Mouse (Mus musculus): ENCODE results near the gene Neil3. TPM values are rescaled to one million over a fixed set of nuclear protein-coding genes. Genes with fewer than 3 reads are reported as not detected.

Neil3 gene
- 18.4 and 21.4 TPM in 2 replicates for polyA plus RNA-seq (2014; fragmentation: Nextera tagmentation; extraction: Ambion mirVana)

DNA sequence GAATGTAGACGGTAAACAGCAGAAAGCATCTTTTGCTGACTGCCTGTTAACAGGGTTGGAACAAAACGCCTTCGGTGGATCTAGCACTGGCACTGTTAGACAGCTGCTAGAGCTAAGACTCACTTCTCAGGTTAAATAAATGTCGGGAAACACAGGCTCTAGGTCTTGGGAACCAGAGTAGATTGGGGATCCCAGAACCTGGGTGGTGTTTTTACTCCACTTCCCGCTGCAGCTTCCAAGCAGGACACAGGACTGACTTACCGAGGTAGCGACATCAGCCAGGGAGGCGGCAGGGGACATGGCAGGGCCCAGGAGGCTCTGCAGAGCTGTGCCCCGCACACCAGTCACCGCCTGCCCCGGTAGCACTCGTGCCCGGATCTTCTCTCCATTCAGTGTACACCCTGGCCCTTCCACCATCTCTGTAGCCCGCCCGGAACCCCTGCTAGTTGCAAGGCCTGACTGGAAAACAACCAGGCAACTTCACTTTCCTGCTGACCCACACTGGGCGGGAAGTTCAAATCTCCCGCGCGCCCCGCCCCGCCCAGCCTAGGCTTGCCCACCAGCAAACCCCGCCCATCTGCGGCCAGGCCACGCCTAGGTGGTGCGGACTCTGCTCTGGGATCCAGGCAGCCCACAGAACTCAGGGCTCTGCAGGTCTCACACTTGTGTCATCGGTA, at the start of gene Neil3:
Gene Neil3, minus strand, starts transcription at position 571 of the 677 bp plus-strand sequence.
- no peaks in the 10 kb centered on the region for H3K4me1 ChIP-seq (ENCODE audit: control insufficient read depth, insufficient read depth, low read length)
- H3K9me3 ChIP-seq (replicated peaks; ENCODE audit: control insufficient read depth, low read length): no peaks in the 10 kb centered on the region
- no peaks in the 10 kb centered on the region for H3K36me3 ChIP-seq (replicated peaks; ENCODE audit: control insufficient read depth, insufficient read depth, low read depth, low read length)
- H3K4me3 ChIP-seq (ENCODE audit: low read depth, low read length): peak within 1 kb of the TSS; percentile 58
- peak; percentile 99 for ATAC-seq (replicated peaks; ENCODE audit: insufficient number of reproducible peaks, low FRiP score, low TSS enrichment, low read depth)
- H3K9ac ChIP-seq (replicated peaks; ENCODE audit: low read length): peak within 1 kb of the TSS; percentile 82
- DNase-seq (ENCODE audit: low spot score): peak; percentile 87
- under 1% methylated on average over 26 of the region's 26 CpGs for WGBS
- no peak within 1 kb of the TSS for H3K27ac ChIP-seq (replicated peaks; ENCODE audit: low read depth, low read length)
- no peaks in the 10 kb centered on the region for H3K27me3 ChIP-seq (ENCODE audit: control insufficient read depth, insufficient read depth, low read length)
- peak within 1 kb of the TSS; percentile 77 for H3K4me2 ChIP-seq (ENCODE audit: low read depth, low read length)

DNA sequence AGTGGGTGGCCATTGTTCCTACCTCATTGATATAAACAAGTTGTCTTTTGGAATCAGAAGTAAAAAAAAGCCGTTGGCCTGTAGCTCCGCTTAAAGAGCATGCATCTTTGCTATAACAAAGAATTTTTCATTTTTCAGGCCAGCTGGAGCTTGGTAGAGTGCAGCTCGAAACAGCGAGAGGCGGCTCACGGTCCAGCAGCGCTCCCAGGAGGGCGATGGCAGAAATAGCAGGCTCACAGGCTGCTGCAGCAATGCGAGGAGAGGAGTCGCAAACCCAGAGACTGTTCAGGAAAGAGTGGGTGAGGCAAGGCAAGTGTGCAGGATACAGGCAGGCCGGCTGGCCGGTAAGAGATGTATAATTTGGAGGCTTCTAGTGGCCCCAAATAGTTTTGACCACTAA, 42.0 kb upstream of the Neil3 start:
- Histone ChIP-seq H3K27me3 (ENCODE audit: control insufficient read depth, insufficient read depth, low read length) (no peaks in the 10 kb centered on the region), H3K9me3 (replicated peaks; ENCODE audit: control insufficient read depth, low read length) (no peaks in the 10 kb centered on the region), H3K4me3 (ENCODE audit: low read depth, low read length) (no peak overlapping the region), H3K27ac (replicated peaks; ENCODE audit: low read depth, low read length) (no peak overlapping the region), H3K9ac (replicated peaks; ENCODE audit: low read length) (no peak overlapping the region), H3K4me2 (ENCODE audit: low read depth, low read length) (no peak overlapping the region), H3K36me3 (replicated peaks; ENCODE audit: control insufficient read depth, insufficient read depth, low read depth, low read length) (no peaks in the 10 kb centered on the region), H3K4me1 (ENCODE audit: control insufficient read depth, insufficient read depth, low read length) (no peaks in the 10 kb centered on the region)
- DNase-seq (ENCODE audit: low spot score): peak; percentile 75
- WGBS: 22% methylated on average over 12 of the region's 12 CpGs
- no peak; the same call in 1 of the 2 replicates for ATAC-seq (replicated peaks; ENCODE audit: insufficient number of reproducible peaks, low FRiP score, low TSS enrichment, low read depth)

DNA sequence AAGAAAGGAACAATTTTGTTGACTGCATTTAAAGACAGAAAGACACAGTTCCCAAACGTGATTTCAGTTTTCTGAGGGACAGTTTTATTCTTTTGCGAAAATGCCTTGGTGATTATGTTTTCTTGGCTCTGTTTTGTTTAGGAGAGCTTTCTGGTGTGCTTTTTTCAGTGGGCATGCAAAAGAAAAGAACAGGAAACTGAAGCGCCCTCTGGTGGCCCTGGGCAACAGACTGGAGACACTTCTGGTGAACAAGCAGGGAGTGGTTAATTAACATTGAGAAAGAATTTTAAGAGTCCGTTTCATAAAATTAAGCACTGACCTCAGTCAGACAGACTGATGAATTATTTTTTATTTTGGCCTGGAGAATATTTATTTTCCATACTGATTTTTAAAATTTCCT, 25.1 kb upstream of the Neil3 start:
- ATAC-seq (replicated peaks; ENCODE audit: insufficient number of reproducible peaks, low FRiP score, low TSS enrichment, low read depth) (no peak), DNase-seq (ENCODE audit: low spot score) (peak; percentile 62)
- no peak overlapping the region for H3K9ac ChIP-seq (replicated peaks; ENCODE audit: low read length)
- no peaks in the 10 kb centered on the region for H3K27me3 ChIP-seq (ENCODE audit: control insufficient read depth, insufficient read depth, low read length)
- H3K4me1 ChIP-seq (ENCODE audit: control insufficient read depth, insufficient read depth, low read length): no peaks in the 10 kb centered on the region
- no peak overlapping the region for H3K4me3 ChIP-seq (ENCODE audit: low read depth, low read length)
- no peak overlapping the region for H3K4me2 ChIP-seq (ENCODE audit: low read depth, low read length)
- H3K27ac ChIP-seq (replicated peaks; ENCODE audit: low read depth, low read length): no peak overlapping the region
- WGBS: 38% methylated on average over 4 of the region's 4 CpGs
- H3K9me3 ChIP-seq (replicated peaks; ENCODE audit: control insufficient read depth, low read length): no peaks in the 10 kb centered on the region
- no peaks in the 10 kb centered on the region for H3K36me3 ChIP-seq (replicated peaks; ENCODE audit: control insufficient read depth, insufficient read depth, low read depth, low read length)

DNA sequence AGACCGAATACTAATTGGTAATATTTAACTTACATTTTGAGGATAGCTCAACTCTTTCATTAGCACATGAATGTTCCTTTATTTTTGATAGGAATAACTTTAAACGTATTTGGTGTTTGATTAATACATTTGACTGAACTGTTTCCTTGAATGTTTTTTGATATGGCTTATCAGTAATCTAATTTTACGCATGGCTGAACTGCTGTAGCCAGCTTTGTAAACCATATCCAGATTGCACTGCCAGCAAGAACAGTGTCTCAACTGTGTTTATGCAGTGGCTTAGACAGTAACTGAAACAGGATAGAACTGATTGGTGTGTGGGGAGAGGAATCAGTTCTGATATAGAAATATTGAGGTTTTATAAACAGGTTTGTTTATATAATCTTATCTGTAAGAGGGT, 22.6 kb upstream of the Neil3 start:
- H3K9ac ChIP-seq (replicated peaks; ENCODE audit: low read length): no peak overlapping the region
- no peaks in the 10 kb centered on the region for H3K36me3 ChIP-seq (replicated peaks; ENCODE audit: control insufficient read depth, insufficient read depth, low read depth, low read length)
- no peak overlapping the region for H3K27ac ChIP-seq (replicated peaks; ENCODE audit: low read depth, low read length)
- H3K4me3 ChIP-seq (ENCODE audit: low read depth, low read length): no peak overlapping the region
- ATAC-seq (replicated peaks; ENCODE audit: insufficient number of reproducible peaks, low FRiP score, low TSS enrichment, low read depth) (no peak), DNase-seq (ENCODE audit: low spot score) (peak; percentile 41)
- WGBS: 78% methylated on average over 3 of the region's 3 CpGs
- H3K4me1 ChIP-seq (ENCODE audit: control insufficient read depth, insufficient read depth, low read length): no peaks in the 10 kb centered on the region
- H3K27me3 ChIP-seq (ENCODE audit: control insufficient read depth, insufficient read depth, low read length): no peaks in the 10 kb centered on the region
- H3K9me3 ChIP-seq (replicated peaks; ENCODE audit: control insufficient read depth, low read length): no peaks in the 10 kb centered on the region
- H3K4me2 ChIP-seq (ENCODE audit: low read depth, low read length): no peak overlapping the region

DNA sequence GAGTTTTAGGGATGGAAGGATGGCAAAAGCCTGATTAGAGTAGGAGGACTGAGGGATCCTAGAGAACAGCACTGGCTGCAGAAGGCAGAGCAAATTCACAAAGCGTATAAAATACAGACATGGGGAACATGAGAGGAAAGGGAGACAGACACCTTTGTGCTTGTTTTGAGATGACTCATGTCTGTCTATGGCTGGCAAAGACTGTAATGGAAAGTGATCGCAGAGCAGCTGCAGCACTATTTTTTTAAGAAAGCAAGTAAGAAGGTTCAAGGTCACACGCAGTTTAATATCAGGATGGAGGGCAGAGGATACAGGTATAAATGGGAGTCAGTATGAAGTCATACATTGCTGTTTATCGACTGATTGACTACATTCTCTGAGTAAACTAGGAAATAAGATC, 8.2 kb downstream of the Neil3 start:
- no peak for ATAC-seq (replicated peaks; ENCODE audit: insufficient number of reproducible peaks, low FRiP score, low TSS enrichment, low read depth)
- Histone ChIP-seq H3K9ac (replicated peaks; ENCODE audit: low read length) (no peak overlapping the region), H3K9me3 (replicated peaks; ENCODE audit: control insufficient read depth, low read length) (no peaks in the 10 kb centered on the region), H3K4me2 (ENCODE audit: low read depth, low read length) (no peak overlapping the region), H3K36me3 (replicated peaks; ENCODE audit: control insufficient read depth, insufficient read depth, low read depth, low read length) (no peaks in the 10 kb centered on the region), H3K4me1 (ENCODE audit: control insufficient read depth, insufficient read depth, low read length) (no peaks in the 10 kb centered on the region), H3K27me3 (ENCODE audit: control insufficient read depth, insufficient read depth, low read length) (no peaks in the 10 kb centered on the region), H3K4me3 (ENCODE audit: low read depth, low read length) (no peak overlapping the region), H3K27ac (replicated peaks; ENCODE audit: low read depth, low read length) (no peak overlapping the region)
- WGBS: 84% methylated on average over 4 of the region's 4 CpGs
- no peak for DNase-seq (ENCODE audit: low spot score)

DNA sequence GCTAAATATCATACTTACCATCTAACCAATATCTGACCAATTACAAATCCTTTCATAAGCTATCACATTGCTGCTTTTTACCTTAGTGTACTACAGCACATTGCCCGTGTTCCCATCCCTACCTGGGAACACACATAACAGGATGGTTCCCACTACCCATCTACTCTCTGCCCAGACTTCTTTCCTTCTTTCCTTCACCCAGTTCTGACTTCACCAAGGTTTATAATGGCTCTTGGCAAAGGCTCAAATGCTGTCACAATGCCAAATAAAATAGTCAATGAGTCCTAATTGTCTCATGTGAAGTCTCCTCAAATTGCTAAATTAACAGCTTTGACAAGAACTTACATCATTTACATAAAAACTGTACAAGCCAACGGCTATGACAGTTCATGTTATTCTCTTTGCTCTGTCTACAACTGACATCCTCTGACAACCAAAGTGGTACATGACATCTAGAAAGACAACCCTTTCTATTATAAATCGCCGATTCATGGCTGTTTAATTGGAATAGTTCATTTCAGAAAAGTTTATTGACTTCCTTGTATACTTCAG, 9.9 kb downstream of the Neil3 start:
- ATAC-seq (replicated peaks; ENCODE audit: insufficient number of reproducible peaks, low FRiP score, low TSS enrichment, low read depth) (no peak), DNase-seq (ENCODE audit: low spot score) (no peak)
- no peak overlapping the region for H3K4me3 ChIP-seq (ENCODE audit: low read depth, low read length)
- no peaks in the 10 kb centered on the region for H3K27me3 ChIP-seq (ENCODE audit: control insufficient read depth, insufficient read depth, low read length)
- H3K4me2 ChIP-seq (ENCODE audit: low read depth, low read length): no peak overlapping the region
- H3K27ac ChIP-seq (replicated peaks; ENCODE audit: low read depth, low read length): no peak overlapping the region
- H3K36me3 ChIP-seq (replicated peaks; ENCODE audit: control insufficient read depth, insufficient read depth, low read depth, low read length): no peaks in the 10 kb centered on the region
- H3K9me3 ChIP-seq (replicated peaks; ENCODE audit: control insufficient read depth, low read length): no peaks in the 10 kb centered on the region
- no peaks in the 10 kb centered on the region for H3K4me1 ChIP-seq (ENCODE audit: control insufficient read depth, insufficient read depth, low read length)
- no peak overlapping the region for H3K9ac ChIP-seq (replicated peaks; ENCODE audit: low read length)
- 94% methylated on average over 4 of the region's 4 CpGs for WGBS

DNA sequence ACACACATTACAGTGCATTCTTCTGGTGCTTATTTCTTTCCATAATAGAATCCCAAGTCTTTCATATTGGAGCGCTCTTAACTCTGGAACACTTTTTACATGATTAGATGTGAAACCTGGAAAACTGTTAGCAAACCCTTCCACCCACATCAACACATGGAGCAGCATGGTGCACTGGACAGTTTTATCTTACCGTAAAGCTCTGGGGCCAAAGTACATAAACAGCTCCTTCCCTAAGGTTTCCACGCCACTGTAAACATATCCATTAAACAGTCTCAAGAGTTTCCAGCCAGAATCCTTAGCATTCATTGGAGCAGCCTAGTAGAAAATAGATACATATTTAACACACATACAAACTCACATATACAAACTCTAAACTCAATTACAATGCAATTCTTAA, 15.4 kb downstream of the Neil3 start:
- Histone ChIP-seq H3K9ac (replicated peaks; ENCODE audit: low read length) (no peak overlapping the region), H3K27ac (replicated peaks; ENCODE audit: low read depth, low read length) (no peak overlapping the region), H3K4me2 (ENCODE audit: low read depth, low read length) (no peak overlapping the region), H3K9me3 (replicated peaks; ENCODE audit: control insufficient read depth, low read length) (no peaks in the 10 kb centered on the region), H3K4me1 (ENCODE audit: control insufficient read depth, insufficient read depth, low read length) (no peaks in the 10 kb centered on the region), H3K36me3 (replicated peaks; ENCODE audit: control insufficient read depth, insufficient read depth, low read depth, low read length) (no peaks in the 10 kb centered on the region), H3K27me3 (ENCODE audit: control insufficient read depth, insufficient read depth, low read length) (no peaks in the 10 kb centered on the region), H3K4me3 (ENCODE audit: low read depth, low read length) (no peak overlapping the region)
- no peak for ATAC-seq (replicated peaks; ENCODE audit: insufficient number of reproducible peaks, low FRiP score, low TSS enrichment, low read depth)
- DNase-seq (ENCODE audit: low spot score): no peak
- 88% methylated on average over 3 of the region's 3 CpGs for WGBS

DNA sequence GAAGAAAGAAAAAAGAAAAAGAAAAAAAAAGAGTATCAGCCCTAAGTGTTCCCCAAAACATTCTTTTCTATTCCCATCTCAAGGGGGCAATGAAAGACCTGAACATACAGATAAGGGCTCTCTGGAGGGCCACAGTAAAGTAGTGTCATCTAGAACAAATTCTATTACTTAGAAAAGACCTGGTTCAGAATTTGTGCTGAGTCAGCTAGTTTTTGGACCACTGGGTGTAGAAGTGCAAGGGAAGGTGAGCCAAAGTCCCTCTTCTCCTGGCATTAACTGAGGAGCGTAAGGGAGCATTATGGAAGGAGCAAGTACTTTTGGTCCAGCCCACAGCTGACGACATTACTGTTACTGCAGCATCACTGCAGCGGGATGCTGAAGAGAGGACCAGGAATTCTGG, 19.7 kb downstream of the Neil3 start:
- Histone ChIP-seq H3K27me3 (ENCODE audit: control insufficient read depth, insufficient read depth, low read length) (no peaks in the 10 kb centered on the region), H3K4me3 (ENCODE audit: low read depth, low read length) (no peak overlapping the region), H3K4me2 (ENCODE audit: low read depth, low read length) (no peak overlapping the region), H3K4me1 (ENCODE audit: control insufficient read depth, insufficient read depth, low read length) (no peaks in the 10 kb centered on the region), H3K27ac (replicated peaks; ENCODE audit: low read depth, low read length) (no peak overlapping the region), H3K9me3 (replicated peaks; ENCODE audit: control insufficient read depth, low read length) (no peaks in the 10 kb centered on the region), H3K9ac (replicated peaks; ENCODE audit: low read length) (no peak overlapping the region), H3K36me3 (replicated peaks; ENCODE audit: control insufficient read depth, insufficient read depth, low read depth, low read length) (no peaks in the 10 kb centered on the region)
- ATAC-seq (replicated peaks; ENCODE audit: insufficient number of reproducible peaks, low FRiP score, low TSS enrichment, low read depth): no peak
- 98% methylated on average over 3 of the region's 3 CpGs for WGBS
- DNase-seq (ENCODE audit: low spot score): no peak
